Mouse (Mus musculus) MEL (cell line): ENCODE data around the gene Tspoap1. TPM values are rescaled to one million over a fixed set of nuclear protein-coding genes. Genes with fewer than 3 reads are reported as not detected.
A peak's percentile ranks its signal among the peaks of the same experiment; 100 is the strongest.

Experiments
- DNase-seq: peaks from one replicate; pipeline ENCODE4 v3.0.0; 2011; ENCODE audit warnings: low read depth, low spot score
- H3K27ac ChIP-seq: 2 replicates; pipeline ENCODE4 v1.5.1; 2012; ENCODE audit warnings: low read depth, mild to moderate bottlenecking, control low read depth, low read length, moderate library complexity; ENCODE audit not compliant: control insufficient read depth
- H3K27me3 ChIP-seq, 2 experiments: fragments of 150-350 bp in 1 of 2; sonication (generic) in 1 of 2; 2 replicates each; pipeline ENCODE4 v1.6.1; 2012; ENCODE audit warnings: low read length in 2 of 2, mild to moderate bottlenecking in 2 of 2, improper control_type of control experiment in 1 of 2, moderate library complexity in 1 of 2; ENCODE audit not compliant: insufficient read depth in 2 of 2, control insufficient read depth in 1 of 2
- H3K36me3 ChIP-seq, 2 experiments: 2 replicates each; pipeline ENCODE4 v1.6.1; 2012 to 2014; ENCODE audit warnings: low read length in 2 of 2, improper control_type of control experiment in 1 of 2, inconsistent platforms in 1 of 2, mild to moderate bottlenecking in 1 of 2; ENCODE audit not compliant: insufficient read depth in 2 of 2, control insufficient read depth in 1 of 2
- H3K4me1 ChIP-seq, 2 experiments: fragments of 150-350 bp in 1 of 2; sonication (generic) in 1 of 2; 2 replicates each; pipeline ENCODE4 v1.6.1; 2012; ENCODE audit warnings: low read length in 2 of 2, improper control_type of control experiment in 1 of 2, mild to moderate bottlenecking in 1 of 2; ENCODE audit not compliant: insufficient read depth in 2 of 2, control insufficient read depth in 1 of 2
- H3K4me3 ChIP-seq, 2 experiments: fragments of 150-350 bp in 1 of 2; sonication (generic) in 1 of 2; 2 replicates each; pipeline ENCODE4 v1.5.1; 2012; ENCODE audit warnings: low read depth in 2 of 2, low read length in 2 of 2, mild to moderate bottlenecking in 2 of 2, moderate library complexity in 2 of 2, control low read depth in 1 of 2, improper control_type of control experiment in 1 of 2; ENCODE audit not compliant: control insufficient read depth in 1 of 2, insufficient read depth in 1 of 2
- H3K79me2 ChIP-seq: 2 replicates; pipeline ENCODE4 v1.6.1; 2012; ENCODE audit warnings: mild to moderate bottlenecking, low read length, moderate library complexity; ENCODE audit not compliant: control insufficient read depth, poor library complexity, insufficient read depth
- H3K9ac ChIP-seq: 2 replicates; pipeline ENCODE4 v1.6.1; 2012; ENCODE audit warnings: low read depth, mild to moderate bottlenecking, control low read depth, low read length, moderate library complexity; ENCODE audit not compliant: control insufficient read depth, poor library complexity, severe bottlenecking
- H3K9me3 ChIP-seq: fragments of 150-350 bp; sonication (generic); replicated peaks from 2 replicates; pipeline ENCODE4 v1.6.1; 2012; ENCODE audit warnings: mild to moderate bottlenecking, low read length, improper control_type of control experiment, moderate library complexity; ENCODE audit not compliant: insufficient read depth
- BHLHE40 ChIP-seq: IDR thresholded peaks from 2 replicates; pipeline ENCODE4 v1.6.1; 2012; ENCODE audit warnings: low read depth, mild to moderate bottlenecking, inconsistent platforms, low read length, improper control_type of control experiment, borderline replicate concordance
- CHD1 ChIP-seq: IDR thresholded peaks from 2 replicates; pipeline ENCODE4 v1.6.1; 2012; ENCODE audit warnings: low read depth, mild to moderate bottlenecking, inconsistent platforms, low read length, improper control_type of control experiment
- CHD2 ChIP-seq: IDR thresholded peaks from 2 replicates; pipeline ENCODE4 v1.6.1; 2011; ENCODE audit warnings: low read length, improper control_type of control experiment
- E2F4 ChIP-seq: IDR thresholded peaks from 2 replicates; pipeline ENCODE4 v1.6.1; 2011; ENCODE audit warnings: low read depth, low read length, improper control_type of control experiment, borderline replicate concordance
- EP300 ChIP-seq, 2 experiments: IDR thresholded peaks; 2 replicates each; pipeline ENCODE4 v1.6.1; 2011; ENCODE audit warnings: improper control_type of control experiment in 2 of 2, low read length in 2 of 2, low read depth in 1 of 2, mild to moderate bottlenecking in 1 of 2
- GABPA ChIP-seq: IDR thresholded peaks from 2 replicates; pipeline ENCODE4 v1.6.1; 2012; ENCODE audit warnings: low read depth, mild to moderate bottlenecking, inconsistent platforms, low read length, improper control_type of control experiment, moderate library complexity
- GATA1 ChIP-seq: IDR thresholded peaks from 2 replicates; pipeline ENCODE4 v1.6.1; 2011; ENCODE audit warnings: low read depth, low read length, improper control_type of control experiment
- MAFK ChIP-seq: IDR thresholded peaks from 2 replicates; pipeline ENCODE4 v1.6.1; 2011; ENCODE audit warnings: low read depth, mild to moderate bottlenecking, low read length, improper control_type of control experiment, borderline replicate concordance
- MAX ChIP-seq: IDR thresholded peaks from 2 replicates; pipeline ENCODE4 v1.6.1; 2011; ENCODE audit warnings: low read length, improper control_type of control experiment
- MAZ ChIP-seq: IDR thresholded peaks from 2 replicates; pipeline ENCODE4 v1.6.1; 2012; ENCODE audit warnings: low read depth, mild to moderate bottlenecking, inconsistent platforms, low read length, improper control_type of control experiment
- MXI1 ChIP-seq: IDR thresholded peaks from 2 replicates; pipeline ENCODE4 v1.6.1; 2011; ENCODE audit warnings: mild to moderate bottlenecking, low read depth, low read length, improper control_type of control experiment
- MYB ChIP-seq: IDR thresholded peaks from 2 replicates; pipeline ENCODE4 v1.6.1; 2011; ENCODE audit warnings: mild to moderate bottlenecking, low read depth, low read length, improper control_type of control experiment
- MYC ChIP-seq: IDR thresholded peaks from 2 replicates; pipeline ENCODE4 v1.6.1; 2011; ENCODE audit warnings: low read depth, mild to moderate bottlenecking, low read length, improper control_type of control experiment, moderate library complexity
- POLR2A ChIP-seq, 2 experiments: IDR thresholded peaks; 2 replicates each; pipeline ENCODE4 v1.6.1; 2011 to 2012; ENCODE audit warnings: low read length in 2 of 2, mild to moderate bottlenecking in 2 of 2, control low read depth in 1 of 2, improper control_type of control experiment in 1 of 2, low read depth in 1 of 2, moderate library complexity in 1 of 2; ENCODE audit not compliant: control insufficient read depth in 1 of 2, insufficient read depth in 1 of 2, poor library complexity in 1 of 2
- POLR2AphosphoS5 ChIP-seq: IDR thresholded peaks from 2 replicates; pipeline ENCODE4 v1.6.1; 2012; ENCODE audit warnings: low read depth, borderline replicate concordance, mild to moderate bottlenecking, inconsistent platforms, low read length, moderate library complexity, mixed read lengths
- RCOR1 ChIP-seq: IDR thresholded peaks from 2 replicates; pipeline ENCODE4 v1.6.1; 2012; ENCODE audit warnings: low read depth, mild to moderate bottlenecking, inconsistent platforms, low read length, improper control_type of control experiment
- TAL1 ChIP-seq: IDR thresholded peaks from 2 replicates; pipeline ENCODE4 v1.6.1; 2012; ENCODE audit warnings: mild to moderate bottlenecking, inconsistent platforms, low read length, moderate library complexity, mixed read lengths
- TBP ChIP-seq: IDR thresholded peaks from 2 replicates; pipeline ENCODE4 v1.8.0; 2011; ENCODE audit warnings: low read depth, low read length, improper control_type of control experiment
- TCF12 ChIP-seq: IDR thresholded peaks from 2 replicates; pipeline ENCODE4 v1.6.1; 2014; ENCODE audit warnings: low read depth, mild to moderate bottlenecking, inconsistent platforms, low read length, improper control_type of control experiment, moderate library complexity
- UBTF ChIP-seq: IDR thresholded peaks from 2 replicates; pipeline ENCODE4 v1.6.1; 2012; ENCODE audit warnings: low read depth, mild to moderate bottlenecking, inconsistent platforms, low read length, improper control_type of control experiment, moderate library complexity, borderline replicate concordance; ENCODE audit not compliant: insufficient read depth
- USF1 ChIP-seq: IDR thresholded peaks from 2 replicates; pipeline ENCODE4 v1.6.1; 2014; ENCODE audit warnings: low read depth, mild to moderate bottlenecking, inconsistent platforms, low read length, improper control_type of control experiment, moderate library complexity
- polyA plus RNA-seq, 2 experiments: library from polyadenylated mRNA; stranded (reverse) in 1 of 2; unstranded in 1 of 2; fragments of >175 nt in 1 of 2; fragments of >200 nt in 1 of 2; gene quantifications; 2 replicates each; pipeline versions ENCODE4 v1.2.1 to v1.2.4; 2012; ENCODE audit warnings: low replicate concordance in 2 of 2, low read depth in 1 of 2; ENCODE audit not compliant: insufficient read length in 2 of 2, insufficient read depth in 1 of 2, missing spikeins in 1 of 2
- total RNA-seq: library from RNA; depleted of rRNA; stranded (reverse); fragments of 300-350 nt; gene quantifications from 2 replicates; pipeline ENCODE4 v1.2.3, GENCODE M21; 2012

Gene Tspoap1
- total and polyA plus RNA-seq, 3 experiments, result 5.2 to 8.6 TPM; not detected in 1

DNA sequence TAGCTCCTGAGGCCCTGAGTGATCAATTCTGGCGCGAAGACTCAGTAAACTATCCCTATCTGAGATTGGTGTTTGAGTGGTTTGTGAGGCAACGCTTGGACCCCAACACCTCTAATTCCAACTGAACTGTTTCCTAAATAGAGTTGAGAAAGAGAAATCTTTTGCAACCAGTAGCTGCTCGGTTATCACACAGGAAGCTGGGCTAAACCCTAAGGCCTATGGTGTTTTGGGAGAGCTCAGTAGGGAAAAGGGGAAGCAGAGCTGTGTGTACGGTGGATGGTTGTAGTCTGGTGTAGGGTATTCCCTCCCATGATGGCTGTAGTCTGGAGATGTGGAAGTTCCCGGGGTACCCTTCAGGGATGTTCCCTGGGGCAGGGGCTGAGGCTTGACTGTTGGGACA is 29.7 kb downstream of the Tspoap1 start:
- H3K4me1 ChIP-seq, result no peaks in the 10 kb centered on the region
- H3K27me3 ChIP-seq, result peaks cover 0 to 4% of the 10 kb centered on the region in 2 experiments; a peak in 3 of 4 replicates
- no peak overlapping the region for H3K27ac ChIP-seq
- no peaks in the 10 kb centered on the region for H3K9me3 ChIP-seq
- H3K79me2 ChIP-seq, result no peaks in the 10 kb centered on the region
- H3K36me3 ChIP-seq, result peaks cover 0 to 3% of the 10 kb centered on the region in 2 experiments; a peak in 2 of 4 replicates
- H3K9ac ChIP-seq, result no peak overlapping the region
- peak; percentile 60 for DNase-seq
- no peak overlapping the region for H3K4me3 ChIP-seq
- TF ChIP-seq MYB, result no peak
- peak; percentile 5; the same call in 1 of the 2 replicates for TF ChIP-seq TAL1
- TF ChIP-seq MXI1, result no peak
- TF ChIP-seq TCF12, result no peak
- TF ChIP-seq E2F4, result no peak
- no peak for TF ChIP-seq BHLHE40
- no peak for TF ChIP-seq GATA1
- TF ChIP-seq RCOR1, result no peak
- TF ChIP-seq UBTF, result 0 out of 2 replicates have a peak, but pooled peaks have one; percentile 77
- TF ChIP-seq EP300 (IDR thresholded peaks at IDR 0.05; ENCODE audit: low read depth in 1 of 2, low read length in 2 of 2), result peak; percentile 20 to 25; a peak in 1 of 4 replicates
- peak; percentile 90 for TF ChIP-seq TBP
- TF ChIP-seq CHD2, result no peak

DNA sequence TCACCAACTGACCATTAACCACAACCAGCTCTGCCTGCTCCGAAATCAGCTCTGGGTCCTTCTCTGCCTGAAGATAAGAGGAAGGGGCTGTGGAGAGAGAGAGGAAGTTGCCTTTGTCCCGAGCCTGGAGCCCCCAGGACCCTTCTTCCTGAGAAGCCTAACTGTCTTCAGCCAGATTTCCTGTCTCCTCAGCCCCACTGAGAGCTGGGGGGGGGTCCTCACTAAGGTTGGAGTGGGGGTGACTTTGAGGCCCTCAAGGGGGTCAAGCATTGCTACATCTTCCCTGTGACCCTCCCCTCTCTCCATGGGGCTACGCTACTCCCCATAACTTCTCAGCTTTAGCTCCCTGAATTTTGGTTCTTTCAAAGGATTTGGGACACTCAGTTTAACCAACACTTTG is 33.1 kb downstream of the Tspoap1 start, which contains the start of gene Mpo:
Gene Mpo (plus strand): TSS at position 122 of the 400 bp plus-strand sequence.
- no peak within 1 kb of the TSS for H3K4me3 ChIP-seq

More for the DNA sequence above, 33.1 kb downstream of the Tspoap1 start, which contains the start of gene Mpo:
- H3K27me3 ChIP-seq, result peaks cover 0 to 4% of the 10 kb centered on the region in 2 experiments; a peak in 3 of 4 replicates
- no peaks in the 10 kb centered on the region for H3K9me3 ChIP-seq
- peaks cover 0 to 3% of the 10 kb centered on the region in 2 experiments; a peak in 1 of 4 replicates for H3K36me3 ChIP-seq
- H3K4me1 ChIP-seq, result no peaks in the 10 kb centered on the region
- DNase-seq, result no peak
- H3K79me2 ChIP-seq, result no peaks in the 10 kb centered on the region
- no peak within 1 kb of the TSS for H3K27ac ChIP-seq
- no peak within 1 kb of the TSS for H3K9ac ChIP-seq
- TF ChIP-seq TCF12 (no peak), UBTF (no peak), POLR2AphosphoS5 (no peak), MYC (no peak), EP300 (IDR thresholded peaks at IDR 0.05; ENCODE audit: low read depth in 1 of 2, low read length in 2 of 2) (no peak), USF1 (no peak), GABPA (no peak), E2F4 (no peak), CHD1 (no peak), MAX (no peak), BHLHE40 (no peak), CHD2 (no peak), TAL1 (no peak), MAZ (no peak), POLR2A (IDR thresholded peaks at IDR 0.05; ENCODE audit: control insufficient read depth in 1 of 2, insufficient read depth in 1 of 2, low read depth in 1 of 2, low read length in 2 of 2, poor library complexity in 1 of 2) (no peak), MAFK (no peak)
